Mouse (Mus musculus): ENCODE results near the gene Cdc25a.

Cdc25a gene

DNA sequence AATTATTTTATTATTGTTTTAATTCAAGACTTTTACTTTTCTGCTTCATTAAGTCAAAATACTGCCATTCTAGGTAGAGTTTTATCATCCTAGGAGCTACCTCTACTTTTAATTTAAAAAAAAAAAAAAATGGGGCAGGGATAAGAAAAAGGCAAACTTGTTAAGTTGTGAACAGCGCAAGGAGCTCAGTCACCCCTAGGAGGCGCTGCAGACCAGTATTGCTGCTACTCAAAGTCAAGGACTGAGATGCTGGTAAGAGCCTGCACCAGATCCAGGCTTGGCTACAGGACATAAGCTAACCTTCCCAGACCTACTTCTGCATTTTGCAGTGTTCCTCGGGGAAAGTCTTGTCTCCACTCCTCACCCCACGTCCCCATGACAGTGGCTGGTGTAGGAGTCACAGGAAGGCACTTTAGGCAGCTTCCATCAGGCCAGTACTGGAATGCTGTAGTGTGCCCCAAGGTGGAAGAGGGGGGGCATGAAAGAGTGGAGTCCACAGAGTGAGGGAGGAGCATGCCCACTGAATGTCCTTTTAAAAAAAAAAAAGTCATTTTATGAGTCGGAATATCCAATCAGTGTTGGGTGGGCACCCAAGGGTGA, 17.4 kb downstream of the Cdc25a start:
- in situ Hi-C loops (cut with MseI, MboI), result no loop called here

DNA sequence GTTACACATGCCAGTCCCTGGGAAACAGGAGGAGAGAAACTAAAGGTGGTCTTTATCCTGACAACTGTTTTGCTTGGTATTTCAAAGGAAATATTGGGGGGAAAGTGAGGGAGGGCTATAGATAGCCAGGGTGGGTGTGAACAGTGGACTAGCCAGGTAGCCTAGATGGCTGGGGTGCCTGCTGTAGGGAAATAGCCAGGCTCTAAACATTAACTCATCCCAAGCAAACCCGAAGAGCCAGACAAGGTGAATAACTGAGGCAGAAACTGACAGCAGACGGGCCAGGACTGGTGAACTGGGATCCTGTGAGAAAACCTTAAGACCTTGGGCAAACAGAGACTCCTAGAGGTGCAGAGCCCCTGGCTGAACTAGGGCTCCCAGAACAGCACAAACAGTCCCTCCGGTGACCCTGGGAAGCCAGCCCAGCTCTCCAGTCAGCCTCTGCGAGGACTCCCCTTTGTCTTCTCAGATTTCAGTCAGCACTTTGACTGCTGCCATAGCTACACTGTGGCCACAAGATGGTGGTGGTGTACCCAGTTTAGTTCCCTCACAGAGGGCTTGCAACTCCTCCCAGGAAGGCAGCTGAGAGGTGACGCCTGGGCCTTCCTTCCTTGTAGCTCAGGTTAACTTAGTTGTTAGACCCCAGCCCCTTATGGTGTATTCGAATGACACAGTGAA, 19.2 kb downstream of the Cdc25a start:
- in situ Hi-C loops (cut with MseI, MboI), result no loop called here

DNA sequence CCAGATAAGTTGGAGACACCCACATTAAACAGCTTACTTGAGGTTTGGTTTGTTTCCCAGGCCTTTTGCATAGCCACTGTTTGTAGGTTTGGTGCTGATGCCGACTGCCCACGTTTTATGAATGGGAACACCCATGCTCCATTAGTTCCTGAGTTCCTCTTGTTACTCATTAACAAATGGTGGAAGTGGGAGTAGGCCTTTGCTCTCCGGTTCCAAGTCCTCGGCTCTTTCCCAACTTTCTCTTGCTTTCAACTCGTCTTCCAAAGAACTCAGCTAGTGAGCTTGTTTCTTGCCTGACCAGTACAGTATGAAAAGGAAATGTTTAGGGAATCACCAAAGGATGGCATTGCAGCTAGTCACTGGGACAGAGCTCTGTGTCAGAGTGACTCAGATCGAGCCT, 20.2 kb downstream of the Cdc25a start:
- in situ Hi-C loops (cut with MseI, MboI), result no loop called here

DNA sequence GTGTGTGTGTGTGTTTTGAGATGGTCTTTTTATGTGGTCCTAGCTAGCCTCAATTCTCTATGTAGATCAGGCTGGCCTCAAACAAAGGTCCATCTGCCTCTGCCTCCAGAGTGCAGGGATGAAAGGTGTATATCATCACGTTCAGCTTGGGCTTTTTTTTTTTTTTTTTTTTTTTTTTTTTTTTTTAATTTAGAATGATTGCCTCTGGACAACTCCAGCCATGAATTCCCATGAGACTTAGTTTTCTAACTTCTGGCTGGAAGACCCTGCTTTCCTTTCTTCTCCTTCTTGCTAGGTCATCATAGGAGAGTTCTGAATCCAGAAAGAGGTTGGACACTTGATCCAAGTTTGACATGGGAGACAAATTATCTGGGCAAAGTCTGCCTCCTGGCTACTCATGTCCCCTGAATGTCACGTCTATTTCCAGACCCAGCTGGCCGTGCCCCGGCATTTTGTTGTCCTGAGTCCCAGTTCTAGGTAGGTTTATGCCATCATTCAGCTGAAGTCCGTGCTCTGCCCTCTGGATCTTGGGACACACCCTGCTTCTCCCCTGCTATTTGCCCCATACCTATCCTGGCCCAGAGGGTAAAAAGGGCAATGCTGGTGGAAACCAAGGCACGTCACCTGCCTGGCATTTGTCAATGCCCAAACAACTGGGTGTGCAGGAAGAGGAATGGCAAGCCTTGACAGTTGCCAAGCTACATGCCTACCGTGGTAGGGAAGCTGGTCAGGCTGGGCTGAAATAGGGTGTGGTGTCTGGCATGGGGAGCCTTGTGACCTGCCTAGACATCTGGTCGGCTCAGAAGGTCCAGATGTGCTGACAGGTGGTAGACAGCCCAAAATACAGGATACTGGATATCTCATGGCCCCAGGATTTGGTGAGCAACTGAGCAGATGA, 21.1 kb downstream of the Cdc25a start:
- in situ Hi-C loops (cut with MseI, MboI), result no loop called here

DNA sequence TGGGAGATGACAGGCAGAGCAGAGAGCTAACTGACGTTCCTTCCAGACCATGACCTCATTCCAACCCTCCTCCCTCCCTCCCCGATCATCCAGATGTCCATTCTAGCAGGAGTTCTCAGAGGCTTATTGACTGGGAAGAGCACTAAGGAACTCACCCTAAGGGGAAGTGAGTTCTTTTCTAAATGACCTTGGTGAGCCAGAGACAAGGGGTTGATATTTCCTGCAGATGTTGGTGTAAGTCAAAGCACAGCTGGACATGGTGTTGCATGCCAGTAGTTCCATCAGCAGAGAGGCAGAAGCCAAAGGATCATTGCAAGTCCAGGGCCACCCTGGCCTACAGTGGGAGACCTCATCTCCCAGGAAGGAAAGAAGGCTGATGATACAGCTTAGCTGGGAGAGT, 22.6 kb downstream of the Cdc25a start:
- in situ Hi-C loops (cut with MseI, MboI), result no loop called here

DNA sequence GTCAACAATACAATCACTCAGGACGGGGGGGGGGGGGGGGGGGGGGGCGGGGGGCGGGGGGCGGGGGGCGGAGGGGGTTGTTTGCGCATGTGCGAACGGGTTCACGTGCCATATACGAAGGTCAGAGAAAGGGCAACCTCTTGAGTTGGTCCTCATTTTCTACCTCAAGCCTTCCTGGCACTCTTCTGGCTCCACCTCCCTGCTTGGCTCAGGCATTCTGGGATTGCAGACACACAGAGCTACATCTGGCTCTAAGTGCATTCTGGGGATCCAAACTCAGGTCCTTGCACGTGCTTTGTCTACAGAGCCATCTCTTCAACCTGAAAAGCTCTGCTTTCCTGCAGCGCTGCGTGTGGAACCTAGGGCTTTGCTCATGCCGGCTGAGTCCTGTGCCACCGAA, 24.0 kb downstream of the Cdc25a start:
- in situ Hi-C loops (cut with MseI, MboI), result no loop called here

DNA sequence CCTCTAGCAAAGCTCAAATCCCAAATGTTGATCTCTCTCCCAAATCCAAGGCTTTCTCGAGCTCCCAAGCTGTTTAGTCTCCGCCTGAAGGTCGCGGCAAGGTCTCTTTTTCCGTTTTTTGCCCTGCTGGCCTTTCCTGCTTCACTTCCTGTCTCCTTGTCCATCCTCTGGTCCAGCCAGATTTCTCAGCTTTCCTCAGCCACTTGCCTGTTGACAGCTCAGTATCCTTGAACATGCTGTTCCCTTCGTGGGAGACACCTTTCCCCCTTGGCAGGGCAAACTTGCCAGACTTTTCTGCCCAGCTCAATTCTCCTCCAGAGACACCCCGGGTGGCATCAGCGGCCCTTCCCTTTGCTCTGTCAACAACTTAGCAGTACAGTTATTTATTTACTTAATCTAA, 24.4 kb downstream of the Cdc25a start:
- in situ Hi-C loops (cut with MseI, MboI), result no loop called here

DNA sequence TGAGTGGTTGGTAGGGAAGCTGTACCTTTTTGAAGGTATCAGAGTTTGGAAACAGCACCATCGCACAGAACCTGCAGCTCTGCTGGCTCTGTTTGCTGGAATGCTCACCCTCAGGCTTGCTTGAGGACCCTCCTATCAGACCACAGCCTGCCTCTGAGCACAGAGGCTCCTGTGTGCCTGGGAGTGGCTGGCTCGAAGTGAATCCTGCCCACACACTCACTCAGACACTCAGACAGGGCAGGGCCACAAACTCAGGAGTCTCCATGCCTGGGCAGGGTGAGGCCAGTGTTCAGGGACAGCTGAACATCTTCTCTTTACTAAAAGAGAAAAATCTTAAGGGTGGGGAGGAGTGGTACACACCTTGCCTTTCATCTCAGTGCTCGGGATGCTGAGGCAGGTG, 25.2 kb downstream of the Cdc25a start:
- in situ Hi-C loops (cut with MseI, MboI), result no loop called here

DNA sequence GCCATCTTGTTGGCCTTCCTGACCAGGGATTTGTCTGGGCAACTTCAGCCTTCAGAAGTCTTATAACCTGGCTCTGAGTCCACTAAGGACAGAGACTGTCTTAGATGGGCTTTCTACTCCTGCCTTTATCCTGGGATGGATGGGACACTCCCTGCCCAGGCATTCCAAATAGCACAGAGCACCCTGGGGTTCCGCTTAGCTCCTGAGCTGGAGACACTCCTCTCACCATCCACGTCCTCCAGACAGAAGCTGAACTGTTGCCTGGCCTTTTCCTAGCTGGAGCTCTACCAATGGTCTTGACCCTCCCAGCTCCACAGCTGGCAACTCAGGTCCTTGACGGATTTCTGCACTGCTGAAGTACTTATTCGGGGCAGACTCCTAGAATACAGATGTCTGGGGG, 26.9 kb downstream of the Cdc25a start:
- in situ Hi-C loops (cut with MseI, MboI), result no loop called here

DNA sequence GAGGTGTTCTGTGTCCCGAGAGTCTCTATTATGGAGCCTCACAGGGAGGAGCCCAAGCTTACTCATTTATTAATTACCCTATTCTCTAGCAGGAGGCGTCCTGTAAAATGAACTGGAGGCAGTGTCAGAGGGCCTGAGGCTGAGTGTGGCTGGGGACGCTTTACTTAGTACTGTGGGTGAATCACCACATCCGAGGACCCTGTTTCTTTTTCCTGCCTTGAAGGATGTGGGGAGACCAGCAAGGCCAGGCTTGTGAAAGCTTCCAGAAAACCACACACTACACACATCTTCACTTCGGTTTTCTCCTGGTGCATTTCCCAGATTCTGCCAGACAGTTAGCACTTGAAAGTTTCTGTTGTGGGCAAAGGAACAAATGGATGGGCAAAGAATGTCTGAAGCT, 27.4 kb downstream of the Cdc25a start:
- in situ Hi-C loops (cut with MseI, MboI), result no loop called here

DNA sequence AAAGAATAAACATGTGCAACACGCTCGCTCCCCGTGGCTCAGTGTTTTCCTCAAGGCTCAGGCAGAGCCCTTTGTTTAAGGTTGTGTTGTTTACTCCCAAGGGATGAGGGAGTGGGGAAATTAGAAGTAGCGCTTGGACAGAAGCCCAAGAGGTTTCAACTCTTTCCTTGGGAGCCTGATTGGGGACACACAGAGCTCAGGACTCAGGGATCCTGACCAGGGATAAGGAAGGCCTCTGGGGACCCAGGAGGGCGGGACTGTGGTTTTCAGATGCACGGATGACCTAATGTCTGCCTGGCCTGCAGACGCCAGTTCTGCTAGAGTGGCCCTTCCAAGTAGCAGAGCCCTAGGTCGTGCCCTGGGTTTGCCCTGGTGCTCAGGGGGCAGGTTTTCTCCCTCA, 31.9 kb downstream of the Cdc25a start:
- in situ Hi-C loops (cut with MseI, MboI), result no loop called here

DNA sequence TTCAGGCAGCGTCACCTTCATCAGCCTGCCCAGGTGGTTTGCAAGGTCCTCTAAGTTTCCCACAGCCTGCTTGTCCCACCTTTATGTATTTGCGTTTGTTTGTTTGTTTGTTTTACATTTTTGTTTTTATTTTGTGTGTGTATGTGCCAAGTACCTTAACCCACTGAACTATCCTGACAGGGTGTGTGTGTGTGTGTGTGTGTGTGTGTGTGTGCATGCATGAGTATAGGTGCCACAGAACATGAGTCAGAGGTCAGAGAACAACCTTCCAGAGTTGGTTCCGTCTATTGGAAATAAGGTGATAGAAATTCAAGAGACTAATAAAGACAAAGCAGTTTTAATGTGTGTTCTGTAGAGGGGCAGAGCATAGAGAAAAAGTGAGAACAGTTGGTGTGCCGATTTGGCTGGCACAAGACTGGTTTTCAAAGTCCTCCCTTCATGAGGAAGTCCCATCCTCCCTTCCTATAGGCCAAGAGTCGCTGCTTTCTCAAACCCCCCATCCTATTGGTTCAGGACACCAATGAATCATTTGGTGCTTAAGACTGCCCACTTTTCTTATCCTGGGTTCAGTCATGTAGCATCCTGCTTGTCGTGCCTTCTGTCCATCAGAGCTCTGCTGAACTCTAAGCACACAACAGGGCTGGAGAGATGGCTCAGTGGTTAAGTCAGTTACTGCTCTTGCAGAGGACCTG, 32.5 kb downstream of the Cdc25a start:
- in situ Hi-C loops (cut with MseI, MboI), result no loop called here

DNA sequence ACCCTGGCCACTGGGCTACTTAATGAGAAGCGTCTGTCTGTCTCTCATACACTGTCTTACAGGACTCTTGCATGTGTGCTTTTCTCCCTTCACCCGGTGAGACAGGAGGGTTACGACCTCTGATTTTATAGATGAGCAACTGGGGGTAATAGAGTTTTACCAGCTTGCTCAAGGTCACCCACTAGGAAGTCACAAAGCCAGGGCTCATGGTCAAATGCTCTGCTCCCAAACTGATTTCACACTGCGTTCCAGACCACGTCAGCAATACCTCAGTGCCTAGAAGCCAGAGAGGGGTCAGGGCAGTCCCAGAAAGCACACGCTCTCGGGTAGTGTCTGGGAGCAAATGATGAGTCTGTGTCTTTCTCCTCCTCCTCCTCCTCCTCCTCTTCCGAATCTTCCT, 33.7 kb downstream of the Cdc25a start:
- in situ Hi-C loops (cut with MseI, MboI), result no loop called here

DNA sequence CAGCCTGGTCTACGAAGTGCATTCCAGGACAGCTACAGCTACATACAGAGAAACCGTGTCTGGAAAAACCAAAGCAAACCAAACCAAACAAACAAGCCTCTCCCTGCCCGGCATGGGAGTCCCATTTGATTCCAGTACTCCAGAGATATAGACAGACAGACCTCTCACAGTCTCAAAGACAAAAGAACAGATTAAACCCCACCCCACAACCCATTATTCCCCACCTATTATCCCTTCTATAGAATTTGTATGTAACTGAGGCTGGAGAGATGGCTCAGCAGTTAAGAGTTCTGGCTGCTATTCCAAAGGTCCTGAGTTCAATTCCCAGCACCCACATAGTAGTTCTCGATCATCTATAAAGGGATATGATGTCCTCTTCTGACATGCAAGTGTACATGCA, 34.5 kb downstream of the Cdc25a start:
- in situ Hi-C loops (cut with MseI, MboI), result no loop called here

DNA sequence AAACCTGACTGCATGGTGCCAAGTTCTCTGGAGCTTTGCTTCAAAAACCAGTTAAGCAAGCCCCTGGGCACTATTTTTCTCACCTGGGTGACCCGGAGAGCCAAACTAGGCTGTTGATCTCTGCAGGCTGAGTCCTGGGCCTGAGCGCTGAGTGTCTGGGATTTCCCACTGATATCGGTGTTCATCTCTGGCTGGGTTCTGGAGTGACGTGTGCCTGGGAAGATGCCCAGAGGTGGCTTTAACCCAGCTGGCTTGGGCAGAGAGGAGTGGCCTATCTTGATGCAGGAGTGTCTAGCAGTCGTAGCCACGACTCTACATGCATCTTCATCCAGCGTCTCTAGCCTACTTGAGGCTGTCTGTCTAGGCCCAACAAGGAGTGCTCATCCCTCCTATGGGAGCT, 36.4 kb downstream of the Cdc25a start:
- in situ Hi-C loops (cut with MseI, MboI), result no loop called here

DNA sequence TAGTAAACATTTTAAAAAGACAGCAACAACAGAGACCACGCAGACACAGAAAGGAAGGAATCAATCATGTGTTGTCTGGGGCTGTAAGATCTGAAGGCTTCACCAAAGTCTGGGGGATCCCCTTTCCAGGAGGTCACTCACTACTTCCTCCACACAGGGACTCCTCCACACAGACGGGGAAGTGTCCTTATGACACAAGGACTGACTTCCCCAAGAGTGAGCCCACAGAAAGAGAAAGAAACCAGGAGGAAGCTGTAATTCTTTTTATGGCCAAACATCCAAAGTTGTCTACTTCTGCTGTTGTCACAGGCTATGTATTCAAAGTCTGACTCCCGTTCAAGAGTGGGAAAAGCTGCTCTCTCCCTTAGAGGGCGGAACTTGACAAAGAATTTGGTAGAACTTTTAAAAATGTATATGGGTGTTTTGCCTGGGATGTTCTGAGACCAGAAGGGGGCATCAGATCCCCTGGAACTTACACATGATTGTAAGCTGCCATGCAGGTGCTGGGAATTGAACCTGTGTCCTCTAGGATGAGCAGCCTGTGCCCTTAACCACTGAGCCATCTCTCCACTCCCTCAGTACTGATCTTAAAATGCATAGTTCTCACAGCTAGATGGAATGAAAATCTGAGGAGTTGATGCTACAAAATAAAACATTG, 39.0 kb downstream of the Cdc25a start:
- in situ Hi-C loops (cut with MseI, MboI), result no loop called here

DNA sequence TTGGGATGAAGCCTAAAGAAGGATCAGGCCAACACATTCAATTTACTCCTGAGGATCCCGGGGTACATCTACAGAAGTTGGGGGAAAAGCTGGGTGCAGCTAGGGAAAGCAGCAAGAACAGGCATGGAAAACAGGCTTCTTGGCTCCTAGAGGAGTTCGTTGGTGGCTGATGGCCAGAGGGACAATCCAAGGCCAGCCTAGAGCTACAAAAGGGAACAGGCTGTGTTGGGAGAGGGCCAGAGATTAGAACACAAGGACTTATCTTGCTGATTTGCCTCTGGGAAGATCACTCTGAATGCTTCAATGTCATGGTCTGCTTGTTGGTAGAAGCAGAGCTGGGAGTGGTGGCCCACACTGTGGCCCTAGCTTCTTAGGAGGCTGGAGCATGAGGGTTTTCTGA, 42.6 kb downstream of the Cdc25a start:
- in situ Hi-C loops (cut with MseI, MboI), result no loop called here

DNA sequence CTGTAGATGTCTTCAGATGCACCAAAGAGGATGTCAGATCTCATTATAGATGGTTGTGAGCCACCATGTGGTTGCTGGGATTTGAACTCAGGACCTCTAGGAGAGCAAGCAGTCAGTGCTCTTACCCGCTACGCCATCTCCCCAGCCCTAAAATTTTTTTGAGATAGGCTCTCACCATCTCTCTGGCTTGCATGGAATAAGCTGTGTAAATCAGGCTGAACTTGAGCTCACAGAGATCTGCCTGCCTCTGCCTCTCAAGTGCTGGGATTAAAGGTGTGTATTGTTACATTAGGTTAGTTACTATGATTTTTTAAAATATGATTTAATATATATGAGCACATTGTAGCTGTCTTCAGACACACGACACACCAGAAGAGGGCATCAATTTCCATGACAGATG, 53.8 kb downstream of the Cdc25a start:
- in situ Hi-C loops (cut with MseI, MboI), result no loop called here

DNA sequence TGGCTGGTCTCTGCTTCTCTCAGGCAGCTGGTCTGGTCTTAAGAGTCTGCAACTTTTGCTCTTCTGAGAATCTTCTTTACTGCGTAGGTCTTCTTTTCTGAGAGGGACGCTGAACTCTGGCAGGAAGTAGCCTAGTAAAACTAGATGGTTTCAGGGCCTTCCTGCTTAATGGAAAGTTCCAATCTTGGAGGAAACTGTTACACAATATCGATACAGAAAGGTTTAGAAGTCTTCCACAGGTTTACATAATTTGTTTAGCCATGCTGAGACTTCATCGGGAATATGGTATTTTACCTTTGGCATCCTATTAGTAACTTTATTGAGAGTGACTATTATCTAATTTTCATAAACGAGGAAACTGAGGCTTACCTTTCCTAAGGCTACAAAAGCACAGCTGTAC, 54.7 kb downstream of the Cdc25a start:
- in situ Hi-C loops (cut with MseI, MboI), result no loop called here

DNA sequence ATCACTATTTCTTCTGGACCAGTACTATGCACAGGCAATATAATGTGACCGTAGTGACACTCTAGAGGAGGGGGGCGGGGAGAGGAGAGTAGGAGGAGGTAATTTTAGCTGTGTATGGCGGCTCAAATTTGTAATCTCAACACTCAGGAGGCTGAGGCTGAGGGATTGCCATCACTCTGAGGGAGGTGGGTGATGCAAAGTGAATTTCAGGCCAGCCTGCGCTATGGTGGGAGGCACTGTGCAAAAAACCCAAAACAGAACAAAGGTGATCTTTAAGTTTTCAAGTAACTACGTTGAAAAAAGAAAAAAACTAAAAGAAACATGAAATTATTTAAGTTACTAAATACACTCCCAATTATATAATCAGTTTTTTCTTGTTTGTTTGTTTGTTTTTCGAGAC, 55.4 kb downstream of the Cdc25a start:
- in situ Hi-C loops (cut with MseI, MboI), result no loop called here

DNA sequence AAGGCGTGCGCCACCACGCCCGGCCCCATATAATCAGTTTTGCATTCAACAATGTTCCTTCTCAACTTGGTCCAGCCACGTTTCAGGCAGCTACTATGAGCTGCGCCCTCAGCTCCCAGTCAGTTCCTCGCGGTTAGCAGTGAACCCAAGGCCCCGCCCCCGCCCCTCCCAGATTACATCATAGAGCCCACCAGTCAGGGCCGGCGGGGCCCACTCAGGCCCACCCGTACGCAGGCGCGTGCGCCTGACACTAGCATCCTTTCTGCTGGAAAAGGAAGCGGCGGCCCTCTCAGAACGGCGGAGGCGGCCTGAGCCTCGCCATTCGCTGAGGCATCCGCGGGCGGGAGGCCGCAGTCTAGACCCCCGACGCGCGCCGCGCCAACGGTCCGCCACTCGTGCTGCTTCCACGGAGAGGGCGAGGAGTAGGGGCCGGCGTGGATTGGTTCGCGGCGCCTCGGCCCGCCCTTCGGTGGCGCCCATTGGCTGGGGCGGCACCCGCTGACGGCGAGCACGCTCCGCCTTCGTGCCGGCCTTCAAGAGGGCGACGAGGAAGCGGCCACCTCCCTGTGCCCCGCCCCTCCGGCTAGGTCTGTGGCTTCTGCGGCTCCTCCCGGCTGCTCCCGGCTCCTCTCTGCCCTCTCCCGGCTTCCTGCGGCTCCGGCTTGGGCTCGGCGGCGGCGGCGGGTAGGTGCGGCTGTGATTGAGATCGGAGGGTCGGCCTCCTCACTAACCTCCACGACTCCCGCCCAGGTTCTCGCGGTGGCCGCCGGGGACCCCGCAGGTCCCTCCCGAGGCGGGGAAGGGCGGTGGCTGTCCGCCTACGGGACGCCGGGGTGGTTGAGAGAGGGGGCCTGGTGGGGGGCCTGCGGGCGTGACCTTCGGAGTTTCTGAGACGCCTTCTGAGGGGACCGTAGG, 56.1 kb downstream of the Cdc25a start, which contains the start of gene Map4:
Gene Map4 (plus strand): TSS at position 204 of the 915 bp plus-strand sequence.
- in situ Hi-C loops (cut with MseI, MboI), result no loop called here

Measured in mouse trophoblast stem cell (cell line).